Mouse (Mus musculus) heart, postnatal 10 days (tissue): Measurements from ENCODE around the gene Rnf111. TPM values are rescaled to one million over a fixed set of nuclear protein-coding genes. Genes with fewer than 3 reads are reported as not detected.

Experiments
- DNase-seq, 2 experiments: peaks; one replicate each; pipeline ENCODE4 v3.0.0; 2021
- intact Hi-C: fragments of 180-260 bp; cut with DNase I; formaldehyde crosslinking; loops from one replicate; pipeline ENCODE4 v1.15.1; 2025
- total RNA-seq, 2 experiments: library from RNA; stranded (reverse); gene quantifications; 2 replicates each; pipeline ENCODE4 v1.2.3; 2021

Rnf111 gene
- total RNA-seq, 2 experiments from 2014 or later, result 29.8 to 33.2 TPM

- DNase-seq, result peak; percentile 45 to 57
- intact Hi-C loops, result loop anchor here (5.0 to 10.0 kb wide), 2 partner anchors 104 to 686 kb away; no protein-coding TSS in a partner anchor
Measured at GRCm38 (mm10) chr9:70408791-70409190, 94.7 kb downstream of the Rnf111 start.

- DNase-seq, result no peak
- intact Hi-C loops, result loop anchor here (5.0 to 10.0 kb wide), 2 partner anchors 106 to 688 kb away; no protein-coding TSS in a partner anchor
Measured at GRCm38 (mm10) chr9:70406596-70406995, 96.9 kb downstream of the Rnf111 start.

GRCm38 (mm10) chr9:70401937-70402539 lies 101.5 kb downstream of the Rnf111 start:
- intact Hi-C loops, result loop anchor here (10.0 kb wide), 1 partner anchor 693 kb away; no protein-coding TSS in a partner anchor
- no peak for DNase-seq

DNA sequence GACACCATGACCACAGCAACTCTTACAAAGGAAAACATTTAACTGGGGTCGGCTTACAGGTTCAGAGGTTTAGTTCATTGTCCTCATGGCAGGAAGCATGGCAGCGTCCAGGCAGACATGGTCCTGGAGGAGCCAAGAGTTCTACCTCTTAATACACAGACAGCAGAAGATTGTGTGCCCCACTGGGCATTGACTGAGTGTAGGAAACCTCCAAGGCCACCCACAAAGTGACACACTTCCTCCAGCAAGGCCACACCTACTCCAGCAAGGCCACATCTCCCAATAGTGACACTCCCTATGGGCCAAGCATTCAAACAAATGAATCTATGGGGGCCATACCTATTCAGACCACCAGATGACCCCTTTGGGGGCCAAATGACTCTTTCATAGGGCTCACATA lies 107.4 kb downstream of the Rnf111 start:
- intact Hi-C loops, result no loop called here

DNA sequence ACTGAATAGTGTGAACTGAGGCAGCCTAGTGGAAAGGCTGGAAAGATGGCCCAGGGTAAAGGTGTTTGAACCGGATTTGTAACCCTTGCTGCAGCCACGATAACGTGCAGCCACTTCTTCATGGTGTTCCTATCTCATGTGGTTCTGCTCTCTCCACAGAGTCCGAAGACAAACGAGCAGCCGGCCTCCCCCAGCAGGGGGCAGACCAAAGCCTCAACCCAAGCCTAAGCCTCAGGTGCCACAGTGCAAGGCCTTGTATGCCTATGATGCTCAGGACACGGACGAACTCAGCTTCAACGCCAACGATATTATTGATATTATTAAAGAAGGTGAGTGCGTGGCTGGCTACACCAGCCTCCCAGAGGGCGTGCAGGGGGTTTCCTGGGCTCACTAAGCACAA lies 107.9 kb downstream of the Rnf111 start:
- DNase-seq, result peak in 1 of 2 experiments; percentile 23
- intact Hi-C loops, result no loop called here

More for the DNA sequence above, 107.4 kb downstream of the Rnf111 start:
- DNase-seq, result no peak

DNA sequence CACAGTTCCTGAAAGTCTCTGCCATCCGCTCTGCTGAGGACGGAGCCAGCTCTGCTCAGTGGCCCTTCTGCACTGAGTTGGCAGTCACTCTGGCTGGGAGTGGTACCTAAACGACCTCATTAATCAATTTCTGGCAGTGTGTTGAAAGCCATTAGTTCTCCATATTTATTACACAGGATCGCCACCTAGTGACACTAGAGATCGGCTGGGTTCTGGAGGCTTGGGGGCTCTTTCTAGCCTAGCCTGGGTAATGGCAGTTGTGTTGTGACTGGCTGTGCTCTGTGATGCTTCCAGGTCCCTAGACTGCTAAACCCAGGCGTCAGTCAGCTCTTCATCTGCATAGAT lies 111.0 kb downstream of the Rnf111 start:
- peak; percentile 52 to 67 for DNase-seq
- intact Hi-C loops, result loop anchor here (1.0 to 5.0 kb wide), 3 partner anchors 186 to 375 kb away; partner anchors contain the start of gene Myo1e

DNA sequence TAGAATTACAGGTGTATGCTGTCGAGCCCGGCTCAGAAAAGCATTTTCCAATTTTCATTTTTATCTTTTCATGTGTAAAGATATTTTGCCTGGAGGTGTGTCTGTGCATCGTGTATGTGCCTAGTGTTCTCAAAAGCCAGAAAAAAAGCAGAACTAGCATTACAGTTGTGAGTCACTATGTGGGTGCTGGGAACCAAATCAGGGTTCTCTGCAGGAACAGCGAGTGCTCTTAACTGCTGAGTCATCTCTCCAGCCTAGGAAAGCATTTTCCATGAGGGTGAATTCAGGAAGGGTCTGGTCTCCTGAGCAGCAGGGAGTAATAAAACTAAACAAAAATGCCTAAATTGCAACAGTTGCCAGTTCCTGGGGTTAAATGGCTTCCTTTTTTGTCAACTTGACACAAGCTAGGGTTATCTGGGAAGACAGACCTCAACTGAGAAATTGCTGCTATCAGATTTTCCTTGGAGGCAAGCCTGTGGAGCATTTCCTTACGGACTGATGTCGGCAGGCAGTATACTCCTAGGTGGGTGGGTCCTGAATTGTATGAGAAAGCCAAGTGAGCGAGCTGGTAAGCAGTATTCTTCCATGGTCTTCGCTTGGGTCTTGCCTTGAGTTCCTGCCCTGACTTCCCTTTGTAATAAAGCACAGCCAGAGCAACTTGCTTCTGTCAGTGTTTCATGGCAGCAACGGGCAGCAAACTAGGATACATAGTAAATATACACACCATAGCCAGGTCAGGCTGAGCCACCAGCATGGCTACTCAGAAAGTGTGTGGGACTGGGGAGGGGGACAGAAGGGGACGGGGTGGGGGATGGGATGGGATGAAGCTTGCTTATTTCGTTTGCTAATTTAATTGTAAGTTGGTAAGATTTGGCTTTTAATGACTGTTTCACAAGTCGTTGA lies 111.6 kb downstream of the Rnf111 start:
- no peak for DNase-seq
- intact Hi-C loops, result loop anchor here (1.0 to 5.0 kb wide), 3 partner anchors 185 to 375 kb away; partner anchors contain the start of gene Myo1e

- intact Hi-C loops, result loop anchor here (5.0 kb wide), 1 partner anchor 374 kb away; no protein-coding TSS in a partner anchor
- DNase-seq, result no peak
Measured at GRCm38 (mm10) chr9:70391042-70391441, 112.5 kb downstream of the Rnf111 start.

- DNase-seq, result peak; percentile 21 to 30
Measured at GRCm38 (mm10) chr9:70389548-70389947, 114.0 kb downstream of the Rnf111 start.

GRCm38 (mm10) chr9:70387410-70388119 lies 116.0 kb downstream of the Rnf111 start:
- peak; percentile 22 to 45 for DNase-seq
- intact Hi-C loops, result no loop called here

More at GRCm38 (mm10) chr9:70389548-70389947, 114.0 kb downstream of the Rnf111 start:
- intact Hi-C loops, result no loop called here

DNA sequence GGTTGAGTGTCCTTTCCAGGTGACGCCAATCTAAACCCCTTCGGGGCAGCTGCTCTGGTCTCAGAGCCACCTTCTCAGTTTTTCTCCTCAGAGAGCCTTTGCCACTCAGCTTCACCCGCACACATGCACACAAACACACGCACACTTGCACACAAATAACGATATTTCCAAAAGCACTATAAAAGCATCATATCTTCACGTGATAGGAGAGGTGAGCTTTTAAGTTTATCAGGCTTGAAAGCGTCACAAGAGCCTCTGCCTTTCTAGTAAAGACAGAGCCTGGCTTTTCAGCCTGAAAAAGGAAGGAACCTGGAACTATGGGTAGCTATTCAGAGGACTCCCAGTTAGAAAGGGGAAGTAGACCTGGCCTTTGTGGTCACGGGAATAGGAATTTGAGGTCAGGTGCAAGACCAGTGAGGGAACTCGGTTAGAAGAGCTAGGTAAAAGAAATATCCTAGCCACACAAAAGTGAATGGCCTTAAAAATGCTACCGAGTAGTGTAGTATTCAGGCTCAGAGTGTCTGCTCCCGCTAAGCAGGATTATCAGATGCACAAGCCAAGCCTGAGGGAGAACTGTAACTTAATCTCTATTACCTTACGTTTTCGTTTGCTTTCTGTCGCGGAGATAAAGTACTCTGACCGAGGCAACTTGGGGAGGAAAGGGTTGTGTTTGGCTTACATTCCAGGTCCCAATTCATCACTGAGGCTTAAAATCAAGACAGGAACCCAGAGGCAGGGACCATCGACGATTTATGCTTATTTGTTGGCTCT lies 118.4 kb downstream of the Rnf111 start:
- DNase-seq, result no peak
- intact Hi-C loops, result no loop called here

- DNase-seq, result no peak
- intact Hi-C loops, result no loop called here
Measured at GRCm38 (mm10) chr9:70384494-70384893, 119.0 kb downstream of the Rnf111 start.

GRCm38 (mm10) chr9:70383750-70384149 lies 119.8 kb downstream of the Rnf111 start:
- DNase-seq, result no peak
- intact Hi-C loops, result no loop called here

GRCm38 (mm10) chr9:70382091-70382490 lies 121.4 kb downstream of the Rnf111 start:
- intact Hi-C loops, result no loop called here
- peak in 1 of 2 experiments; percentile 18 for DNase-seq

DNA sequence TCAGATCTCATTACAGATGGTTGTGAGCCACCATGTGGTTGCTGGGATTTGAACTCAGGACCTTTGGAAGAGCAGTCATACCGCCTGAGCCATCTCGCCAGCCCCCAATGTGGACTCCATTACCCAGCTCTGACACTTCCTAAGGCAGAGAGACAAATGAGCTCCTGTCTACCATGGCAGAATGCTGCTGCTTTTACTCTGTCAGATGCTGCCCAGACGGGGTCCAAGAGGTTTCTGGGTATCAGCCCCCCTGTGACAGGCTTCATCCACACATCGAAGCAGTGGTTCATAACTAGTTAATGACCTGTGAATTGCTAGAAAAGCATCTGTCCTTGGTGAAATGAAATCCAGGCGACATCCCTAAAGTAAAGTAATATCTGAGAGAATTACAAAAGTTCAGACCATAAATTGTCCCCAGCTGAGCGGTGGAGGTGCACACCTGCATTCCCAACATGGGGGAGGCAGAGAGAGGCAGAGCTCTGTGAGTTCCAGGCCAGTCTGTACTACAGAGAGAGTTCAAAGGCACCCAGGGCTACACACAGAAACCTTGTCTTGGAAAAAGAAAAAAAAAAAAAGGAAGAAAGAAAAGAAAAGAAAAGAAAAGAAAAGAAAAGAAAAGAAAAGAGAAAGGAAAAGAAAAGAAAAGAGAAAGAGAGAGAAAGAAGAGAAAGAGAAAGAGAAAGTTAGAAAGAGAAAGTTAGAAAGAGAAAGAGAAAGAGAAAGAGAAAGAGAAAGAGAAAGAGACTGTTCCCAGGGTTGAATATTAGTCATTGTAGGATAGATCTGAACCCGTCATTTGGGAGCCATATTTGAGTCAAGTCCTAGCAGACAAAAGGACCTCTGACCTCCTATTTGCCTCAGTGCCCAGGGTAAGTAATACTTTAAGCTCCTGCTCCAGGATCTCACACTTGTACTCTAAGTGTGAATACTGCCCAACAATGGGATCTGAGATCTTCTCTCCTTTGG lies 123.7 kb downstream of the Rnf111 start:
- no peak for DNase-seq
- intact Hi-C loops, result loop anchor here (5.0 kb wide), 1 partner anchor 187 kb away; no protein-coding TSS in a partner anchor
